Mouse (Mus musculus) erythroblast, embryonic 14.5 days (primary cell): Measurements from ENCODE around the gene Rnf31.

Source experiments
- GATA1 ChIP-seq: IDR thresholded peaks from 2 replicates; pipeline ENCODE4 v1.6.1; 2012; ENCODE audit warnings: low read length, inconsistent platforms, mixed read lengths
- TAL1 ChIP-seq: IDR thresholded peaks from 3 replicates; pipeline ENCODE4 v1.6.1; 2012; ENCODE audit warnings: low read length, inconsistent platforms, mixed read lengths

- TF ChIP-seq GATA1 (no peak), TAL1 (no peak)
Measured at GRCm38 (mm10) chr14:55559799-55560201, 31.7 kb upstream of the Rnf31 start, which contains the start of gene Dcaf11.
